Mouse (Mus musculus): Measurements from ENCODE around the gene Rbfox3.

The Rbfox3 gene

DNA sequence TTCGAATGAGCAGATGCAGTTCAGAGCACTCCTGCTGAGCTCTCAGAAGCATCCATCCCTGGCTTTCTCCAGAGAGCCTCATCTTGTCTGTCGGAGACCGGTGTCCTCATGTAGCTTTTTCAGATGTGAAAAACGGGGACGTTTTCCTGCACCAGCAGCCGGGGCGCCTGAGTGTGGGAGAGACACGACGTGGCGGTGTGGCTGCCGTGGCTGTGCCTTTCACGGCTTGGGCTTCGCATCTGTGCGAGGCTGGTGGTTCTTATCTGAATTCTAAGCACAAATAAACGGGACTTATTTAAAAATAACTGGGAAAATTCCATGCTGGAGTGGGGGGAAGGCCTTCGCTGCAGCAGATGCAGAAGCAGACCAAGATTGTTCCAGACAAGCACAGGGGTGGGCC lies 26.3 kb downstream of the Rbfox3 start:
- ATAC-seq (ENCODE audit: insufficient number of reproducible peaks, low FRiP score, low TSS enrichment) = no peak

- peak; percentile 89 for ATAC-seq (ENCODE audit: insufficient number of reproducible peaks, low FRiP score, low TSS enrichment)
Observed at GRCm38 (mm10) chr11:118883143-118883542, 28.3 kb downstream of the Rbfox3 start.

- ATAC-seq (ENCODE audit: insufficient number of reproducible peaks, low FRiP score, low TSS enrichment) = no peak
Observed at GRCm38 (mm10) chr11:118881786-118882495, 29.5 kb downstream of the Rbfox3 start.

GRCm38 (mm10) chr11:118879466-118880150 lies 31.8 kb downstream of the Rbfox3 start:
- no peak for ATAC-seq (ENCODE audit: insufficient number of reproducible peaks, low FRiP score, low TSS enrichment)

GRCm38 (mm10) chr11:118878605-118879245 lies 32.7 kb downstream of the Rbfox3 start:
- ATAC-seq (ENCODE audit: insufficient number of reproducible peaks, low FRiP score, low TSS enrichment) = no peak

GRCm38 (mm10) chr11:118875243-118875897 lies 36.0 kb downstream of the Rbfox3 start:
- no peak for ATAC-seq (ENCODE audit: insufficient number of reproducible peaks, low FRiP score, low TSS enrichment)

- ATAC-seq (ENCODE audit: insufficient number of reproducible peaks, low FRiP score, low TSS enrichment) = no peak
Observed at GRCm38 (mm10) chr11:118874487-118875095, 36.8 kb downstream of the Rbfox3 start.

- ATAC-seq (ENCODE audit: insufficient number of reproducible peaks, low FRiP score, low TSS enrichment) = no peak
Observed at GRCm38 (mm10) chr11:118874022-118874421, 37.4 kb downstream of the Rbfox3 start.

DNA sequence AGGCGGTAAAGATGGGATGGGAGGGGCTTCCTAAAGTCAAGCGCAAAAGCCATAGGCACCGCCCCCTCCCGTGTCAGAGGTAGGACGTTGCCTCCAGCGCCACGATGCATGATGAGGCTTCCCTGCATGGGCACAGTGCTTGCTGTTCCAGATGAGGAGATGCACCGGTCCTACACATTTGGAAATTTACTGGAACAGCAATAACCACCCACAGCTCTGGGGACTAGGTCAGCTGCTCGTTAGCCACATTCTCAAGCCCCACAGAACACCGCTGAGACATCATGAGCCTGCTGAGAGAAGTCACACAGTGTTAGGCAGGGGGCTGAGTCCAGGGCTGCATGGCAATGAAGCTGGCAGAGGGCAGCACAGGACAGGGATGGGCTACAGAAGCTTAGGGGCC lies 39.9 kb downstream of the Rbfox3 start:
- no peak for ATAC-seq (ENCODE audit: insufficient number of reproducible peaks, low FRiP score, low TSS enrichment)

GRCm38 (mm10) chr11:118863360-118863759 lies 48.0 kb downstream of the Rbfox3 start:
- no peak for ATAC-seq (ENCODE audit: insufficient number of reproducible peaks, low FRiP score, low TSS enrichment)

DNA sequence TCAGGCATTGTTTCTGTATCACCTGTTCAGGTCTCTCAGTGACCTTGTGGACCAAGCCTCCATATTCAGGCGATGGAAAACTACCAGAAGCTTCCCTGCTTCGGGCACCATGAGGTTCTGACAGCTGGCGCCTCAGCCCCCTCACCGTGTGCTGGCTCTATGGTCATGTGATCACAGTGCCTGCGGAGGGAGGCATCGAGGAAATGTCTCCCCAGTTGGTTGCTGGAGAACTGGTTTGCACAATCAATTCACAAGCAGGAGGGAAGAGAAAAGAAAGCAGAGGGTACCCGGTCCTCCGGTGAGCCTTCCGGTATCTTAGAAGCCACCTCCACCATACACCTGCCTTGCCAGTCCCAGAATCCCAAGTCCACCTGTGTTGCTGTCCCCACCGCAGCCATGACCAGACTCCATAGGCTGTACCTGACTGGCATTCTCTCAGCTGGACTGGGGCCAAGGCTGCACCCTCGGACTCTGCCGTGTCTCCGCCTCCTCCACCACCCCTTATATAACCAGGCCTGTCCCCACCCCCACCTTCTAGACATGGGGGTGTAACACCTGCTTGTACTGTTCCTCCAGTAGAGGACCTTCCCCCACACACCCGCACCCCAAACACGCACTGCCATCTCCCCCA lies 49.5 kb downstream of the Rbfox3 start:
- no peak; the same call in 1 of the 2 replicates for ATAC-seq (ENCODE audit: insufficient number of reproducible peaks, low FRiP score, low TSS enrichment)

- ATAC-seq (ENCODE audit: insufficient number of reproducible peaks, low FRiP score, low TSS enrichment) = peak; percentile 56; the same call in 1 of the 2 replicates
Observed at GRCm38 (mm10) chr11:118861246-118861645, 50.2 kb downstream of the Rbfox3 start.

GRCm38 (mm10) chr11:118860812-118861211 lies 50.6 kb downstream of the Rbfox3 start:
- no peak for ATAC-seq (ENCODE audit: insufficient number of reproducible peaks, low FRiP score, low TSS enrichment)

GRCm38 (mm10) chr11:118859839-118860238 lies 51.6 kb downstream of the Rbfox3 start:
- ATAC-seq (ENCODE audit: insufficient number of reproducible peaks, low FRiP score, low TSS enrichment) = no peak

DNA sequence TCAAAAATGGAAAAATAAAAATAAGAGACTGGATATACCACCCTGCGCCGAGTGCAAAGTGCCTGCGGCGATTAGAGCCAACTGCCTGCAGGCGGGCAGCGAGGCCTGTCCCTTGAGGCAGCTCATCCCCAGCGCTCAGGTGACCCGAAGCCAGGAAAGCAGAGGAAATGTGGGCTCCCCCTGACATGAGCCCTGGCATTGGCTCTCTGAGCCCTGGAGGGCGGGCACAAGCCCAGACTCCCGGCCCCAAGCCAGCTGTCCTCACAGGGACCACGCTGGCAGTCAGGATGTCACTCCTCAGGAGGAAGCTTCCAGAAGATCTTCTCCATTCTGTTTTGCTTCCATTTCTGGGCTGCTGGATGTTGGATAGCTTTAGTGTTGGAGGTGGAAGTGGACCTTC lies 53.1 kb downstream of the Rbfox3 start:
- peak; percentile 76 for ATAC-seq (ENCODE audit: insufficient number of reproducible peaks, low FRiP score, low TSS enrichment)

- peak; percentile 56; the same call in 1 of the 2 replicates for ATAC-seq (ENCODE audit: insufficient number of reproducible peaks, low FRiP score, low TSS enrichment)
Observed at GRCm38 (mm10) chr11:118851391-118851790, 60.0 kb downstream of the Rbfox3 start.

DNA sequence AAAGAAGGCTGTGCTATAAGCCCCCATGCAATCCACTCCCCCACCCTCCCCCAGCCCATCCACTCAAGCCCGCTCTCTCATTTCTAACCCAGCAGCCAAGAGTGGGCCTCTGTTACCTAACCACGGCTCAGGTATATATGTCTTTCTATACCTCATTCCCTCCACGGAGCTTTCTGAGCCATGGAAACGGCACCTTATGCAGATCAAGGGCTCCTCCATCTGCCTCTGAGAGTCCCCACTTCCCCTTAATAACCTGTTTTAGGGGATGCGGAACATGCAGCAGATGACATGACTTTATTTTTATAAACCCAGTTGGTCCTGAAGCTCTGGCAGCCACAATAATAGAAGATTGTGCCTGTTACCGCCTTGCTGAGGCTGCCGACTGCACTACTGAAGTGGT lies 63.4 kb downstream of the Rbfox3 start:
- ATAC-seq (ENCODE audit: insufficient number of reproducible peaks, low FRiP score, low TSS enrichment) = no peak

DNA sequence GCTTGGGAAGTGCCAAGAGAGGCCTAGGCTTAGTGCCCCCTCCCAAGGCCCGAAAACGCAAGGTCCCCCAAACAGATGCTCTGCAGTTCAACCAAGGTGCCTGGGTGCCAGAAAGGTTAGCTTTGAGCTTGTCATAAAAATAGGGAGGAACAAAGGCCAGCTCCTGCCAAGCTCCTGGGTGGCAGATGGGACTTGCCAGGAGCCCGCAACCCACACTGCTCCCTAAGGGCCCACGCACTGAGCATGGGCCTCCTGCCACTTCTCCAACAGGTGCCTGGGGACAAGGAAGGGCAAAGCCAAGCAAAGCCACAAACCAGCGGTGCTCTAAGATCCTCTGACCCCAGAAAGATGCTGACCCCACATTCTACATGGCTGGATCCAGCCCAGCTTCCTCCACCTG lies 70.4 kb downstream of the Rbfox3 start:
- no peak for ATAC-seq (ENCODE audit: insufficient number of reproducible peaks, low FRiP score, low TSS enrichment)

GRCm38 (mm10) chr11:118838167-118838566 lies 73.2 kb downstream of the Rbfox3 start:
- ATAC-seq (ENCODE audit: insufficient number of reproducible peaks, low FRiP score, low TSS enrichment) = no peak

GRCm38 (mm10) chr11:118836889-118837288 lies 74.5 kb downstream of the Rbfox3 start:
- ATAC-seq (ENCODE audit: insufficient number of reproducible peaks, low FRiP score, low TSS enrichment) = peak; percentile 22; the same call in 1 of the 2 replicates

Data from cerebellum, adult (tissue).